ENCODE assay signal across 8 mouse cellular contexts in genomic region chr11:119046601-119047245, GRCm38 (mm10). TPM values are rescaled to one million over a fixed set of nuclear protein-coding genes. Genes with fewer than 3 reads are reported as not detected.
DNase-seq lines count a peak whose midpoint lies in the region; ATAC-seq and TF ChIP-seq lines count a peak whose summit lies in the region.

No protein-coding gene starts in this region.

- peaks cover 30% of the 10 kb centered on the region for H3K4me1 ChIP-seq in spleen, adult 2 months (ENCODE audit: control insufficient read depth, insufficient read depth, insufficient read length)
- H3K4me1 ChIP-seq in embryonic facial prominence, embryonic 15.5 days = peaks cover 63% of the 10 kb centered on the region
- H3K4me1 ChIP-seq in hindbrain, embryonic 13.5 days (replicated peaks) = peaks cover 50% of the 10 kb centered on the region
- peaks cover 48% of the 10 kb centered on the region for H3K4me1 ChIP-seq in limb, embryonic 14.5 days (ENCODE audit: control insufficient read depth, insufficient read depth, low read length)
- peaks cover 44% of the 10 kb centered on the region for H3K4me1 ChIP-seq in midbrain, embryonic 15.5 days

- no peaks in the 10 kb centered on the region for H3K36me3 ChIP-seq in spleen, adult 2 months (ENCODE audit: control insufficient read depth, insufficient read depth, low read length)
- no peaks in the 10 kb centered on the region for H3K36me3 ChIP-seq in embryonic facial prominence, embryonic 15.5 days
- no peaks in the 10 kb centered on the region for H3K36me3 ChIP-seq in hindbrain, embryonic 13.5 days
- no peaks in the 10 kb centered on the region for H3K36me3 ChIP-seq in limb, embryonic 14.5 days (ENCODE audit: control insufficient read depth, insufficient read depth, low read length)
- H3K36me3 ChIP-seq in midbrain, embryonic 15.5 days (replicated peaks) = no peaks in the 10 kb centered on the region

- no peak for TF ChIP-seq POLR2A in spleen, adult 2 months (IDR thresholded peaks at IDR 0.05; ENCODE audit: low read depth, low read length)
- TF ChIP-seq POLR2A in limb, embryonic 14.5 days (IDR thresholded peaks at IDR 0.05; ENCODE audit: borderline replicate concordance, extremely low read depth, insufficient read depth, insufficient read length) = no peak

- WGBS in spleen, adult 2 months = 5% methylated on average over 39 of the region's 39 CpGs
- WGBS in embryonic facial prominence, embryonic 15.5 days = under 1% methylated on average over 39 of the region's 39 CpGs
- WGBS in hindbrain, embryonic 13.5 days = 1% methylated on average over 39 of the region's 39 CpGs
- 1% methylated on average over 39 of the region's 39 CpGs for WGBS in limb, embryonic 14.5 days
- WGBS in midbrain, embryonic 15.5 days = 3% methylated on average over 39 of the region's 39 CpGs

- peak overlapping the region; percentile 55 for H3K4me2 ChIP-seq in embryonic facial prominence, embryonic 15.5 days (replicated peaks)
- peak overlapping the region; percentile 64 for H3K4me2 ChIP-seq in hindbrain, embryonic 13.5 days
- H3K4me2 ChIP-seq in limb, embryonic 14.5 days (replicated peaks; ENCODE audit: low read depth, low read length, severe bottlenecking) = peak overlapping the region; percentile 65
- peak overlapping the region; percentile 70 for H3K4me2 ChIP-seq in midbrain, embryonic 15.5 days

- DNase-seq in spleen, adult 2 months (ENCODE audit: low read depth in 1 of 2, low spot score in 2 of 2) = no peak
- DNase-seq in spleen, postnatal 36 days (ENCODE audit: low spot score in 2 of 2) = no peak
- peak; percentile 84 for DNase-seq in limb, embryonic 14.5 days (ENCODE audit: low spot score)
- no peak for DNase-seq in frontal cortex, postnatal 14 days (ENCODE audit: low spot score in 2 of 2)
- DNase-seq in layer of hippocampus, adult 8-10 months (ENCODE audit: low spot score in 2 of 2) = no peak

- H3K4me3 ChIP-seq in spleen, adult 2 months (ENCODE audit: extremely low read depth, insufficient read depth, insufficient read length) = peak overlapping the region; percentile 42; the same call in 1 of the 2 replicates
- peak overlapping the region; percentile 36 for H3K4me3 ChIP-seq in embryonic facial prominence, embryonic 15.5 days (replicated peaks)
- peak overlapping the region; percentile 39 for H3K4me3 ChIP-seq in hindbrain, embryonic 13.5 days
- H3K4me3 ChIP-seq in limb, embryonic 14.5 days (replicated peaks; ENCODE audit: low read length) = peak overlapping the region; percentile 36
- peak overlapping the region; percentile 38 for H3K4me3 ChIP-seq in midbrain, embryonic 15.5 days

- H3K27me3 ChIP-seq in spleen, adult 2 months (ENCODE audit: control insufficient read depth, insufficient read depth, low read length) = peaks cover 64% of the 10 kb centered on the region
- H3K27me3 ChIP-seq in embryonic facial prominence, embryonic 15.5 days = peaks cover 91% of the 10 kb centered on the region
- peaks cover 100% of the 10 kb centered on the region for H3K27me3 ChIP-seq in hindbrain, embryonic 13.5 days
- H3K27me3 ChIP-seq in limb, embryonic 14.5 days (ENCODE audit: control insufficient read depth, insufficient read depth, low read length) = peaks cover 81% of the 10 kb centered on the region
- H3K27me3 ChIP-seq in midbrain, embryonic 15.5 days (replicated peaks) = peaks cover 95% of the 10 kb centered on the region

- no peak for ATAC-seq in embryonic facial prominence, embryonic 15.5 days (ENCODE audit: insufficient number of reproducible peaks, low FRiP score, low TSS enrichment, low read depth)
- peak; percentile 21; the same call in 1 of the 2 replicates for ATAC-seq in hindbrain, embryonic 13.5 days (ENCODE audit: low FRiP score)
- ATAC-seq in limb, embryonic 14.5 days (ENCODE audit: low FRiP score, low read depth) = peak; percentile 10; the same call in 1 of the 2 replicates
- ATAC-seq in midbrain, embryonic 15.5 days (replicated peaks) = 0 out of 2 replicates have a peak, but pooled peaks have one; percentile 17

- no peaks in the 10 kb centered on the region for H3K9me3 ChIP-seq in embryonic facial prominence, embryonic 15.5 days (replicated peaks)
- no peaks in the 10 kb centered on the region for H3K9me3 ChIP-seq in hindbrain, embryonic 13.5 days
- H3K9me3 ChIP-seq in limb, embryonic 14.5 days (ENCODE audit: control insufficient read depth, low read length) = no peaks in the 10 kb centered on the region
- H3K9me3 ChIP-seq in midbrain, embryonic 15.5 days = no peaks in the 10 kb centered on the region

- no peak for TF ChIP-seq CTCF in spleen, adult 2 months (IDR thresholded peaks at IDR 0.05; ENCODE audit: extremely low read depth, insufficient read depth, insufficient read length, insufficient replicate concordance)

- no peak overlapping the region for H3K27ac ChIP-seq in spleen, adult 2 months (ENCODE audit: insufficient read depth, low read length)
- H3K27ac ChIP-seq in embryonic facial prominence, embryonic 15.5 days (replicated peaks) = no peak overlapping the region
- H3K27ac ChIP-seq in hindbrain, embryonic 13.5 days = no peak overlapping the region
- peak overlapping the region; percentile 8; the same call in 1 of the 2 replicates for H3K27ac ChIP-seq in limb, embryonic 14.5 days (replicated peaks; ENCODE audit: low read depth, low read length)
- H3K27ac ChIP-seq in midbrain, embryonic 15.5 days = no peak overlapping the region

- peak overlapping the region; percentile 2; the same call in 1 of the 2 replicates for H3K9ac ChIP-seq in embryonic facial prominence, embryonic 15.5 days
- peak overlapping the region; percentile 63 for H3K9ac ChIP-seq in hindbrain, embryonic 13.5 days
- peak overlapping the region; percentile 36 for H3K9ac ChIP-seq in limb, embryonic 14.5 days (ENCODE audit: low read depth, low read length, severe bottlenecking)
- peak overlapping the region; percentile 39 for H3K9ac ChIP-seq in midbrain, embryonic 15.5 days

RNA-seq across cellular contexts. Expression of gene Cbx8, which starts 6.0 kb away (rescaled TPM):
- 4.5 and 5.6 TPM in 2 replicates for polyA plus RNA-seq in spleen, adult 2 months (2012; rRNA removed)
- 9.2 and 10.3 TPM in 2 replicates for polyA plus RNA-seq in embryonic facial prominence, embryonic 15.5 days (2015; fragmentation: Nextera tagmentation; extraction: Ambion mirVana)
- 10.0 and 11.1 TPM in 2 replicates for polyA plus RNA-seq in hindbrain, embryonic 13.5 days (2015; fragmentation: Nextera tagmentation; extraction: Ambion mirVana)
- 6.9 and 7.2 TPM in 2 replicates for polyA plus RNA-seq in limb, embryonic 14.5 days (2012; rRNA removed)
- 10.1 and 12.6 TPM in 2 replicates for polyA plus RNA-seq in limb, embryonic 14.5 days (2014; fragmentation: Nextera tagmentation; extraction: Ambion mirVana)
- 9.6 and 9.7 TPM in 2 replicates for polyA plus RNA-seq in midbrain, embryonic 15.5 days (2015; fragmentation: Nextera tagmentation; extraction: Ambion mirVana)
- total RNA-seq in layer of hippocampus, adult 8-10 months (2022) = 10 to 100 TPM in 2 of 4 experiments, 1 to 10 TPM in 2; 6.9 to 11.9 (median 9.6) TPM

RNA-seq across cellular contexts. Expression of gene Cbx2, which starts 24.0 kb away (rescaled TPM):
- polyA plus RNA-seq in spleen, adult 2 months (2012; rRNA removed) = 1.8 and 2.1 TPM in 2 replicates
- polyA plus RNA-seq in embryonic facial prominence, embryonic 15.5 days (2015; fragmentation: Nextera tagmentation; extraction: Ambion mirVana) = 35.2 and 37.0 TPM in 2 replicates
- polyA plus RNA-seq in hindbrain, embryonic 13.5 days (2015; fragmentation: Nextera tagmentation; extraction: Ambion mirVana) = 20.3 and 24.2 TPM in 2 replicates
- polyA plus RNA-seq in limb, embryonic 14.5 days (2012; rRNA removed) = 35.7 and 40.4 TPM in 2 replicates
- polyA plus RNA-seq in limb, embryonic 14.5 days (2014; fragmentation: Nextera tagmentation; extraction: Ambion mirVana) = 29.1 and 35.5 TPM in 2 replicates
- 17.6 and 19.6 TPM in 2 replicates for polyA plus RNA-seq in midbrain, embryonic 15.5 days (2015; fragmentation: Nextera tagmentation; extraction: Ambion mirVana)
- 1 to 10 TPM; 1.7 to 3.9 (median 2.4) TPM for total RNA-seq in layer of hippocampus, adult 8-10 months (2022)

RNA-seq across cellular contexts. Expression of gene Cbx4, which starts 39.3 kb away (rescaled TPM):
- 17.2 and 23.5 TPM in 2 replicates for polyA plus RNA-seq in spleen, adult 2 months (2012; rRNA removed)
- 17.2 and 21.4 TPM in 2 replicates for polyA plus RNA-seq in embryonic facial prominence, embryonic 15.5 days (2015; fragmentation: Nextera tagmentation; extraction: Ambion mirVana)
- 14.1 and 15.8 TPM in 2 replicates for polyA plus RNA-seq in hindbrain, embryonic 13.5 days (2015; fragmentation: Nextera tagmentation; extraction: Ambion mirVana)
- 23.1 and 24.3 TPM in 2 replicates for polyA plus RNA-seq in limb, embryonic 14.5 days (2012; rRNA removed)
- polyA plus RNA-seq in limb, embryonic 14.5 days (2014; fragmentation: Nextera tagmentation; extraction: Ambion mirVana) = 10.9 and 11.4 TPM in 2 replicates
- polyA plus RNA-seq in midbrain, embryonic 15.5 days (2015; fragmentation: Nextera tagmentation; extraction: Ambion mirVana) = 23.7 and 24.7 TPM in 2 replicates
- total RNA-seq in layer of hippocampus, adult 8-10 months (2022) = 10 to 100 TPM; 40.7 to 47.2 (median 44.0) TPM

RNA-seq across cellular contexts. Expression of gene Enpp7, which starts 58.7 kb away (rescaled TPM):
- polyA plus RNA-seq in spleen, adult 2 months (2012; rRNA removed) = not detected in 2 replicates
- polyA plus RNA-seq in embryonic facial prominence, embryonic 15.5 days (2015; fragmentation: Nextera tagmentation; extraction: Ambion mirVana) = not detected in 2 replicates
- not detected in 2 replicates for polyA plus RNA-seq in hindbrain, embryonic 13.5 days (2015; fragmentation: Nextera tagmentation; extraction: Ambion mirVana)
- 0.05 and 0.08 TPM in 2 replicates for polyA plus RNA-seq in limb, embryonic 14.5 days (2012; rRNA removed)
- polyA plus RNA-seq in limb, embryonic 14.5 days (2014; fragmentation: Nextera tagmentation; extraction: Ambion mirVana) = not detected in 2 replicates
- polyA plus RNA-seq in midbrain, embryonic 15.5 days (2015; fragmentation: Nextera tagmentation; extraction: Ambion mirVana) = not detected in 2 replicates
- not detected for total RNA-seq in layer of hippocampus, adult 8-10 months (2022)

Comparison
In these comparisons a context has a peak if more than half of its experiments do, and no peak if none do; other contexts are left out.
1. H3K9ac ChIP-seq: peak in every context shown above with its lines; median percentile 63 in hindbrain, embryonic 13.5 days; 39 in midbrain, embryonic 15.5 days; 36 in limb, embryonic 14.5 days; 2 in embryonic facial prominence, embryonic 15.5 days.